Mouse (Mus musculus) G1E (cell line): ENCODE data around the gene Shroom3. TPM values are rescaled to one million over a fixed set of nuclear protein-coding genes. Genes with fewer than 3 reads are reported as not detected.

Experiments used
- ATAC-seq: 2 replicates; pipeline ENCODE4 v1.8.0; 2016; ENCODE audit warnings: mild to moderate bottlenecking; ENCODE audit not compliant: insufficient number of reproducible peaks, poor library complexity, low FRiP score, severe bottlenecking; ENCODE audit errors: extremely low read depth
- DNase-seq: peaks from one replicate; pipeline ENCODE4 v3.0.0; 2012; ENCODE audit warnings: low spot score
- H3K27me3 ChIP-seq: 2 replicates; pipeline ENCODE4 v1.6.1; 2012; ENCODE audit warnings: mild to moderate bottlenecking, low read length, inconsistent platforms; ENCODE audit not compliant: insufficient read depth
- H3K36me3 ChIP-seq: replicated peaks from 2 replicates; pipeline ENCODE3; 2012; ENCODE audit warnings: mild to moderate bottlenecking, inconsistent platforms
- H3K4me1 ChIP-seq: 2 replicates; pipeline ENCODE4 v1.6.1; 2012; ENCODE audit warnings: low read depth, low read length, inconsistent platforms, mixed read lengths; ENCODE audit not compliant: insufficient read depth
- H3K4me3 ChIP-seq: 2 replicates; pipeline ENCODE4 v1.5.1; 2012; ENCODE audit warnings: low read depth, mild to moderate bottlenecking, inconsistent platforms, low read length, moderate library complexity, mixed read lengths
- H3K9me3 ChIP-seq: replicated peaks from 2 replicates; pipeline ENCODE4 v1.6.1; 2012; ENCODE audit warnings: inconsistent platforms
- CTCF ChIP-seq: IDR thresholded peaks from 2 replicates; pipeline ENCODE4 v1.5.1; 2012; ENCODE audit warnings: low read depth, low read length, inconsistent platforms, mixed read lengths
- GATA1 ChIP-seq: IDR thresholded peaks from 2 replicates; pipeline ENCODE4 v1.6.1; 2012; ENCODE audit warnings: borderline replicate concordance, low read length, inconsistent platforms, mixed read lengths
- GATA2 ChIP-seq: IDR thresholded peaks from 2 replicates; pipeline ENCODE4 v1.6.1; 2012; ENCODE audit warnings: low read depth, low read length, inconsistent platforms, borderline replicate concordance
- POLR2AphosphoS5 ChIP-seq: IDR thresholded peaks from 2 replicates; pipeline ENCODE4 v1.6.1; 2012; ENCODE audit warnings: low read depth, low read length, inconsistent platforms; ENCODE audit not compliant: insufficient replicate concordance
- TAL1 ChIP-seq: conservative IDR thresholded peaks from 2 replicates; pipeline ENCODE4 v1.6.1; 2012; ENCODE audit warnings: low read depth, low read length, inconsistent platforms, mixed read lengths
- polyA plus RNA-seq: library from polyadenylated mRNA; stranded (reverse); fragments of >175 nt; gene quantifications from 2 replicates; pipeline ENCODE4 v1.2.3, GENCODE M21; 2012
- total RNA-seq, 2 experiments: library from RNA; stranded (forward) in 1 of 2; stranded (reverse) in 1 of 2; fragments of 200-1000 nt in 1 of 2; fragments of >200 nt in 1 of 2; fragmentation: Nextera tagmentation in 1 of 2; gene quantifications; 2 replicates each; pipeline ENCODE4 v1.2.3; 2014 to 2017

Gene Shroom3
- total and polyA plus RNA-seq, 3 experiments = 0.60 TPM; not detected in 2

DNA sequence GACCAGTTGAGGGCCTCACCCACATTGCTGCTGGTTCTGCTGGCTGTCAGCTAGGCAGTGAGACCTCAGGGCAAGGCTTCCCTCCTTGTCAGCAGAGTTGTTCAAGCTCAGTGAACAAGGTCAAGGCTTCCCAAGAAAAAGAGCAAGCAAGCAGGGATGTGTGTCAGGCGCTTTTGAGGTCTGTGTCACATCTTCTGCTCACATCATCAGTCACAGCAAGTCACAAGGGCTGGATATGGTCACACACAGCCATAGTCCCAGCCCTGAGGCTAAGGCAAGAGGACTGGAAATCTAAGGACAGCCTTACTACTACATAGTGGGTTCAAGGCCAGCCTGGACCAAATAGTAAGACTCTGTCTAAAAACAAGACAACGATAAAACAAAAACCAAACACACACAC, 311.6 kb downstream of the Shroom3 start:
- H3K4me3 ChIP-seq = no peak overlapping the region; the same call in 1 of the 2 replicates
- no peaks in the 10 kb centered on the region for H3K36me3 ChIP-seq
- peaks cover 31% of the 10 kb centered on the region for H3K4me1 ChIP-seq
- DNase-seq (no peak), ATAC-seq (no peak)
- no peaks in the 10 kb centered on the region for H3K9me3 ChIP-seq
- H3K27me3 ChIP-seq = no peaks in the 10 kb centered on the region
- TF ChIP-seq GATA1 (no peak), POLR2AphosphoS5 (no peak), CTCF (no peak), TAL1 (no peak), GATA2 (no peak)

DNA sequence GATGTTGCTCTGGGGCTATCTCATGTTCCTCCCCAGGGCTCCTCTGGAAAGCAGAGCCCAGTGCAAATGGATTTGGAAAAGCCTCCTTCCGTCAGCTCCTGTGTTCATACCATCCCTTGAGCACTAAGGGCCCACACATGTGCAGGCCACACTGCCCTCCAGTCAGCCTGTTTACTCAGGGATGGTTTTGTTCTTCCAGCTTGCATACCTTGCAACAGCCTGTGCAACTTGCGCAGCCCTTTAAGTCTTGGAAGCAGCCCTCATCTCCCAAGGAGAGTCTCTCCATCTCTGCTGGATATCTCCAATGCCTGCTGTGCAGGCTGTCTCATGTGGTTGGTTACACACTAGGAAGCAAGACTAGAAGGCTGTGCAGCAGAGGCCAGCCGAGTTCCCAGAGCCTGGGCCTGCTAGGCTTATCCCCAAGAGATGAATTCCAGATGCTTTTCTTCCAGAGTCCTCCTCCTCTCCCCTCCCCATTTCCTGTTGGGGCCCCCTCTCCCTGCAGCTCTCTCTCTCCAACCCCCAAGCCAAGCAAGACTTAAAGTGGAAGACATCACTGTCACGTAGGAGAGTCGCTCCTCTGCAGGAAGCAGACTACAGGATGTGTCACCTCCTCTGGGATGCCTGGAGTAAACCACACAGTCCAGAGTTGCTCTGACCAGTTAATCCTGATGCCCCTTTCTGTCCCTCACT, 314.3 kb downstream of the Shroom3 start:
- H3K36me3 ChIP-seq = no peaks in the 10 kb centered on the region
- ATAC-seq = no peak
- DNase-seq = no peak
- H3K27me3 ChIP-seq = no peaks in the 10 kb centered on the region
- H3K9me3 ChIP-seq = no peaks in the 10 kb centered on the region
- H3K4me1 ChIP-seq = peaks cover 37% of the 10 kb centered on the region
- H3K4me3 ChIP-seq = no peak overlapping the region
- TF ChIP-seq TAL1 (no peak), CTCF (no peak), POLR2AphosphoS5 (no peak), GATA2 (no peak), GATA1 (no peak)

DNA sequence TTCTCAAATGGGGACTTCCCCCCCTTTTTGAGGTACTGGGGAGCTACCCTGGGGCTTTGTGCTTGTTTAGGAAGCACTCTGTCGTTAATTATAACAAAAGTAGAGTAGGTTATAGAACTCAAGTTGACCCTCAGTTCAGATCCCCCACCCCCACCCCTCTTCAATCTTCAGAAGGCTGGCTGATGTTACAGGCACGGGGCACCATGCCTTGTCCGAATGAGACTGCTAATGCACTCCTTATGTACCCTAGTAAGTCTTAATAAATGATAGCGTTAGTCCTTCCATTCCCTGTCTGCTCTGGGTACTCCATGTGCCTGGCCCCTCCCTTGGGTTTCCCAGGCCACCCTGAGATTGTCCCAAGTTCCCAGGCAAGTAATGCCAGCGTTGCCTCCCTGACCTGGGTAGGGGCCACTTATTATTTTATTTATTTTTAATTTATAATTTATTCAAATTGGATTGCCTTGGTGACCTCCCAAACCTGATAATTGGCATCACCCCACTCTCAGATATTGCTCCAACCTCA, 315.3 kb downstream of the Shroom3 start:
- Histone ChIP-seq H3K9me3 (no peaks in the 10 kb centered on the region), H3K36me3 (no peaks in the 10 kb centered on the region), H3K4me3 (no peak overlapping the region), H3K4me1 (peaks cover 36% of the 10 kb centered on the region), H3K27me3 (no peaks in the 10 kb centered on the region)
- TF ChIP-seq CTCF (no peak), POLR2AphosphoS5 (no peak), TAL1 (no peak), GATA1 (no peak), GATA2 (no peak)
- no peak for DNase-seq
- ATAC-seq = no peak

DNA sequence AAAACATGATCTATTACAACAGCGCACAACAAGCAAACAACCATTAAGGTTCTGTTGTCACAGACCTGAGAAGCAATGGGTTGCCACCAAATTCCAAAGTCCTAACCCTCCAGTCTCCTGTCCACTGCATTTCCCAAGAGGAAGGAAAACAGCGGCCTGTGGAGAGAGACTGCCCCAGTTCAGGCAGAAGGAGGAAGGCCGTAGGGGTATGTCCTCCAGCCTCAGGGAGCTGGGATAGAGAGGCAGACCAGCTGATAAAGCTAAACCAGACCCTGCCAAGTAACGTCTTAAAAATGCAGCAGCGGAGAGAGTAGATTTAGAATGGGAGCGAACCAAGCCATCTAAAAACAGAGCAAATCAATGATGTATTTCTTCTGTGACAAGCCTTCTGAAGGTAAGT, 316.8 kb downstream of the Shroom3 start:
- DNase-seq (no peak), ATAC-seq (no peak)
- Histone ChIP-seq H3K4me3 (no peak overlapping the region), H3K9me3 (no peaks in the 10 kb centered on the region), H3K27me3 (no peaks in the 10 kb centered on the region), H3K36me3 (no peaks in the 10 kb centered on the region), H3K4me1 (peaks cover 25% of the 10 kb centered on the region)
- TF ChIP-seq TAL1 (no peak), POLR2AphosphoS5 (no peak), GATA1 (no peak), CTCF (no peak), GATA2 (no peak)

DNA sequence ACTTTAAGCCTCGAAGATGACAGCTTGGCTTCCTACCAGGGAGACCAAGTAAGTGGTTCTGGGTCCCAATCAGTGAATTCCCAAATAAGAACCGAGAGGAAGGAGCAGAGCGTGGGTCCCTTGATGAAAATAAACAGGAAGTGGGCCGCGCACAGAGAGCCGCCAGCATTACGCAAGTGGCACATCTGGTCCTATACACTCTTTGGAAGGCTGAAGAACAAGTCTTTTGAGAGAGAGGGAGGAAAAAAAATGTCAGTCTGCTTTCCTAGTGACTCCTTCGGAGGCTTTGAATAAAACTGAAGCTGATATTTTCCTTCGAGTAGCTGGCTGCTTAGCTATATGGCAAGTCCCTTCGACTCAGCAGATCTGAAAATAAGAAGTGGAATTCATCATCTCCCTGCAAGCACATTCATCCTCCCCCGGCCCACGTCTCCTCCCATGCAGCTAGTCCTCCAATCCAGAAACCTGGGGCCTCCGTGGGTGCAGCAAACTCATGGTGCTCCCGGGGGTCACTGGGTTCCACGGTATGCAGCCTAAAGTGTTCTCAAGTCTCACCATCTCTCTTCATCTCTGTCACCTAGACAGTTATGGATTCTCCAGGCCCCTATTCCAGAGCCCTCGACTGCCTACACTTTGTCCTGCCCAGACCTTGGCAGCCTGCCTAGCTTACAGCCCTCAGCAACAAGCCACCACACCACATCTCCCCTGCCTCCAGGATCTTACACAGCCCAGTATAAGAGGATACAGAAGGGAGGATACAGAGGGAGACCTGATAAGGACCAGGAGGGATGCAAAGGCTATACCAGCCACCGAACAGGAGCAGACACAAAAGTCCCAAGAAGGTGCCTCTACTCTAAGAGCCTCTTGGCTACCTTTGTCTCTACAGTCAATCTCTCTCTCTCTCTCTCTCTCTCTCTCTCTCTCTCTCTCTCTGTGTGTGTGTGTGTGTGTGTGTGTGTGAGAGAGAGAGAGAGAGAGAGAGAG, 317.8 kb downstream of the Shroom3 start:
- H3K4me1 ChIP-seq = peaks cover 31% of the 10 kb centered on the region
- ATAC-seq (0 out of 2 replicates have a peak, but pooled peaks have one; percentile 22), DNase-seq (no peak)
- no peaks in the 10 kb centered on the region for H3K36me3 ChIP-seq
- H3K4me3 ChIP-seq = no peak overlapping the region
- peaks cover 9% of the 10 kb centered on the region for H3K27me3 ChIP-seq
- no peak for TF ChIP-seq TAL1
- no peak for TF ChIP-seq GATA2
- no peak for TF ChIP-seq GATA1
- no peak for TF ChIP-seq CTCF
- TF ChIP-seq POLR2AphosphoS5 = no peak
- H3K9me3 ChIP-seq = no peaks in the 10 kb centered on the region

DNA sequence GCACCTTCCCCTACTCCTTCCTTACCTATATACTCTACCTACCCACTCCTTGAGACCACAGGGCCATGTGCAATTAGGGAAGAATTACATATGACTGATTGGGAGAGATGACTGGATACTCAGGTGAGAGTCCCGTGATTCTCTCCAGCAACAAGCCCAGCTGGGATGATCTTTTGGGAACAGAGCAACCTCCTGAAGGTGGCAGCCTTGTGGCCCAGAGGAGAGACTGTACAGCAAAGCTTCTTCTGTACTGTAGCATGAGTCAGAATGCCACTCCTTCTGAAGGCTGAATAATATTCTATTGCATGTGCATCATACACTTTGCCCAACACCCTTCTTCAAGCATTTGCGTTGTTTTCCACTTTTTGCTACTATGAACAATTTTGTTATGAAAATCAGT, 319.4 kb downstream of the Shroom3 start:
- Histone ChIP-seq H3K4me3 (no peak overlapping the region), H3K4me1 (peaks cover 29% of the 10 kb centered on the region), H3K36me3 (no peaks in the 10 kb centered on the region), H3K27me3 (peaks cover 14% of the 10 kb centered on the region), H3K9me3 (no peaks in the 10 kb centered on the region)
- ATAC-seq (no peak), DNase-seq (no peak)
- TF ChIP-seq CTCF (no peak), POLR2AphosphoS5 (no peak), GATA1 (no peak), TAL1 (no peak), GATA2 (no peak)
